Mouse (Mus musculus): ENCODE measurements around the gene Pum1.

- TF ChIP-seq POLR2A (IDR thresholded peaks at IDR 0.05; ENCODE audit: control insufficient read depth, low read depth, low read length) (no peak), CTCF (IDR thresholded peaks at IDR 0.05; ENCODE audit: control insufficient read depth, insufficient read depth, insufficient replicate concordance, low read depth, low read length) (no peak)
Observed at GRCm38 (mm10) chr4:130815860-130816259, 152.7 kb downstream of the Pum1 start.
